Mouse (Mus musculus): ENCODE data around the gene Ccdc122.

DNA sequence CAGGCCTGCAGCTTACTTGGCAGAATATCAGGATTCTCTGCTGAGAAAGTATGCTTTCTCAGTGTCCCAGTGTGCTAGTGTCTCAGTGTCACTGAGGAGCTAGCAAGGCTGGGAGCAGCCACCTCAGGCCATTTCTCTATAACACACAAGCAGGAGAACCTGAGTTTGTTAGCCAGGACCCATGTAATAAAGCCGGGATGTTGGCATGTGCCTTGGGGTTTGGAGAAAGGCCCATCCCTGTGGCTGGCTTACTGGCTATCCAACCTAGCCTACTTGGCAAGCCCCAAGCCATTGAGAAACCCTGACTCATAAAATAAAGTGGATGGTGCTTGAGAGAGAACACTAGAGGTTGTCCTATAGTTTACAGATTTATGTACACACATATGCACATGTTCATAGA is 32.8 kb downstream of the Ccdc122 start:
- TF ChIP-seq CTCF (conservative IDR thresholded peaks at IDR 0.05; ENCODE audit: insufficient read depth, insufficient read length, low read depth, low read length) (no peak), POLR2A (IDR thresholded peaks at IDR 0.05; ENCODE audit: low read depth, low read length) (no peak)

Measured in kidney, adult 2 months (tissue).